Mouse (Mus musculus): Measurements from ENCODE around the gene Fam178b.

DNA sequence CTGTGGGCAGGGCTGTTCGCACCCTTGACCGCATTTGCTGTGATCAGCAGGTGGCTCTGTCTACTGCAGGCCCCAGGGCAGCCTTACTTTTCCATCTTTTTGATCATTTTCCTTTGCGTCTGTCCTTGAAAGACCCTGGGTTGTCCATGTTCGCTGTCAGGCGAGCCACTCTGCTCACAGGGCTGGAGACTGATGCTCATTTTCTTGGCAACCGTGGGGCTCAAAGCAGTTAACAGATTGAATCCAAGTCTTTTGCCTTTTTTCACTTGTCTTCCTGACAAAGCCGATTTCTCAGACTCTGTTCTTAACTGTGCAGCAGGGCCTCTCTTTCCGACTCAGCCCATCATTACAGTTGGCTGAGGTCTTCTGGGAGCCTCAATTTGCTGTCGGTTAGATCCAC, 92.3 kb downstream of the Fam178b start:
- TF ChIP-seq POLR2A (IDR thresholded peaks at IDR 0.05; ENCODE audit: borderline replicate concordance, extremely low read depth, insufficient read depth, insufficient read length, poor library complexity, severe bottlenecking) (no peak), CTCF (IDR thresholded peaks at IDR 0.05; ENCODE audit: borderline replicate concordance, extremely low read depth, insufficient read depth, insufficient read length) (no peak)

Measured in brain, embryonic 14.5 days (tissue).